Mouse (Mus musculus) mammary gland, adult 2 months (tissue): ENCODE measurements around the gene Ccdc153. TPM values are rescaled to one million over a fixed set of nuclear protein-coding genes. Genes with fewer than 3 reads are reported as not detected.

Source experiments
- polyA plus RNA-seq: library from polyadenylated mRNA; depleted of rRNA; stranded (reverse); fragments of >200 nt; gene quantifications from 2 replicates; pipeline ENCODE4 v1.2.3, GENCODE M21; 2012; ENCODE audit warnings: low replicate concordance; rRNA removed

Ccdc153 gene
- not detected in 2 replicates for polyA plus RNA-seq

DNA sequence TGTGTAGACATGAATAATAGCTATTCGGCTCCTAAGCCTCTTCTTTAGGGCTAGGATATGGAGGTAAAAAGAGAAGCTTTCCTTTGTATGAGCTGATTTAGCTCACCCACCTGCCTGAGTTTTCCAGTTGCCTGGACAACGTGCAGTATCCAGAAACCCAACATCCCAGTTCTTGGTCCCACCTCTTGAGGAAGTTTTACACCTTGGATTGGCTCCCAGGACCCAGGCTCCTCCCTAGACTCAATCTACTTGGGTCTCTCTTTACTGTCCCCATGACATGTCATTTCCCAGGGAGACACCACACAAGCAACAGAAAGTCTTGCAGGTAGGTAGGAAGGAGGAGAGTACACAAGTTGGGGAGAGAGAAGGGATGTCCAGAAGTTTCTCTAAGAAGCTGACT, at the start of gene Ccdc153:
Gene Ccdc153, plus strand, starts transcription at position 278 of the 400 bp plus-strand sequence.

DNA sequence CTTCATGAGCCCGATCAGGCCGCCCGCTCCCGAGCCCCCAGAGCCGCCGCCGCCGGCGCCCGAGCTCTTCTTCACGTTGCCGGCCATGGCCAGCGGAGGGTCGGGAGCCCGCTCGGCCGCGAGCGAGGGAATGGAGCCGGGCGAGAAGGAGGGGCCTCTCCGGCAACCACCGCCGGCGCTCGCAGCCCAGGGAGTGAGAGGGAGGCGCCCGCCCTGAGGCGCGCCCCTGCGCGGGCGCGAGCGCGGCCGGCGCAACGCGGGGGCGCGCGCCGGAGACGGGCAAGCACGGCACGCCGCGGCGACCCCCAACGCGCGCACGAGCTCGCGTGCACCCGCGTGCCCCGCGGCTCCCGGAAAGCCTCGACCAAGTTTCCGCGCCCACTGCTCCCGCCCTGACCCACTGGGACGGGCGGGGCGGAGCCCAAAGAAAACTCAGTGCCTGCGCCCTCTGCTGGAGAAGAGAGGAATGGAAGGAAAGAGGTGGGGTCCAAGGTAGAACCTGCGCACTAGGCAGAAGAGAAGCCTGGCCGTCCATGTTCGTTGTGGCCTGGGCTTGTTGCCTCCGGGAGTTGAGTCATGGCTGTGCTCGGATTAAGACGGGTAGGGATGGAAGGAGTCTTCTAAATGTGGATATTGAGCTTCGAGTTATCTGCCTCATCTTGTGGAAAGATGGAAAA, 6.5 kb upstream of the Ccdc153 start, which contains the start of gene Cbl:
Gene Cbl, minus strand, starts transcription at position 248 of the 677 bp plus-strand sequence.

GRCm38 (mm10) chr9:44251314-44251713, 10.8 kb downstream of the Ccdc153 start, which contains the start of gene Pdzd3:
Gene Pdzd3, minus strand, starts transcription at chr9:44251471.

DNA sequence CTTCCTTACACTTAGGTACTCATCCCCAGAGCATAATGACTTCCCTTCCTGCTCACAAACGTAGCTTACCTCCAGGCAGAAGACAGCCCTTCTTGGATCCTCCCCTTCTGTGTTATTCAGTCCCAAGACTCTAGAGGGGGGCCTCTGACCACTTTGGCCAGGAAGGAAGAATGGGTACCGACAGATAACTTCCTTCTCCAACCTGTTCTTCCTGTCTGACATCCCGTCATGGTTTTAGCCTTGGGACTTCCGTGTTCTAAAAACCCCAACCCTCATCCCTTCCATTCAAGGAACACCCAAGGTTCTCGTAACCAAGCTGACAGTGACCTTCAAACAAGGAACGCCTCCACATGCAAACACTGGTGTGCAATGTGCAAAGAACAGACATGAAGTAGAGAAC, 28.0 kb downstream of the Ccdc153 start, which contains the start of gene Nlrx1:
Gene Nlrx1, minus strand, starts transcription at position 168 of the 400 bp plus-strand sequence.

DNA sequence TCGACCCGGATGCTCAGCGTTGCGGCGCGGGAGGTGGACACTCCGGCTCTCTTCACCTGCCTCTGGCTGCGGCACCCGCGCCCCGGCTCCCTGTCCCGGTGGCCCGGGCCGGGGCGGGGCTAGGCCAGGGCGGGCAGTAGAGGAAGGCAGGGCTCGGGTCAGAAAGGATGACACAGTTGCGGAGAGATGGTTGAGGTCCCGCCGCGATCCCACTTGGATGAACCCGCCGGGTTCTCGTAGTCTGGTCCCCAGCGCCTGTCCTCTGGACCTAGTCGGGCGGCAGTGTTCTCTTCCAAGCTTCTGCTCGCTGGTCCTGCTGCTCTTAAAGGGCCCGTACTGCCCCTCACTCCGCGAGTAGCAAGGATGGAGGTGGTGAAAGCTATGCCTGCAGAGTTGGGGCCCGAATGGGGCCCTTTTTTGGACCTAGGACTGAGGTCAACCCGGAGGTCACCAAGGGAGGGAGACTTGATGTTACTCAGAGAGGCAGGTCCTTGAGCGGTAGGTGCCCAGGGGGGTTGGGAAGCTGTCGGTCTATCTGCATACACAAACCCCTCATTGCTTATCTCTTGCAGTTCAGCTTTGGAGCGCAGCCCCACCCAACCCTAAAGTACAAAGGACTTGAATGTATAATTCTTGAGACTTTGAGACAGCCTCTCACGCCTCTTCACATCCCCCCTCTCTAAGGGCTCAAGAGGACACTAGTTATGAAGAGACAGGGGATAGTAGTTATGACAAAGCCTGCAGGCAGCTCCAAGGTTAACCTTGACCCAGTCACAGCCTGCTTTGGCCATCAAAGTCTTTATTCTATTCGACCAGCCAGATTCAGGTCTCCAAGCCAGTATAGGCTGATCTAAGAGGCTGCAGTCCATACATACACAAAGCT, 47.8 kb downstream of the Ccdc153 start, which contains the start of gene Abcg4:
Gene Abcg4, minus strand, starts transcription at position 540 of the 883 bp plus-strand sequence.

Other genes with a start within 250 kb of the Ccdc153 start
- gene Thy1, start 197.3 kb upstream of the Ccdc153 start, polyA plus RNA-seq, result 359 and 388 TPM in 2 replicates
- 7.0 and 24.7 TPM in 2 replicates for gene Usp2, start 173.7 kb upstream of the Ccdc153 start, polyA plus RNA-seq
- 0.14 TPM in 1 of 2 replicates, not detected in the other for gene Mfrp, start 138.9 kb upstream of the Ccdc153 start, polyA plus RNA-seq
- 24.0 and 37.0 TPM in 2 replicates for gene C1qtnf5, start 133.4 kb upstream of the Ccdc153 start, polyA plus RNA-seq
- 0.11 and 0.96 TPM in 2 replicates for gene Gm49380, start 127.2 kb upstream of the Ccdc153 start, polyA plus RNA-seq
- gene Rnf26, start 127.2 kb upstream of the Ccdc153 start, polyA plus RNA-seq, result 28.7 and 45.0 TPM in 2 replicates
- gene Mcam, start 106.2 kb upstream of the Ccdc153 start, polyA plus RNA-seq, result 88.8 and 131 TPM in 2 replicates
- 16.5 and 18.5 TPM in 2 replicates for gene Cbl, start 6.6 kb upstream of the Ccdc153 start, polyA plus RNA-seq
- gene Pdzd3, start 10.8 kb downstream of the Ccdc153 start, polyA plus RNA-seq, result 0.18 and 0.29 TPM in 2 replicates
- 23.6 and 24.3 TPM in 2 replicates for gene Nlrx1, start 27.9 kb downstream of the Ccdc153 start, polyA plus RNA-seq
- gene Abcg4, start 47.9 kb downstream of the Ccdc153 start, polyA plus RNA-seq, result 4.3 and 5.5 TPM in 2 replicates
- 25.9 and 36.6 TPM in 2 replicates for gene Hinfp, start 65.0 kb downstream of the Ccdc153 start, polyA plus RNA-seq
- 59.1 and 101 TPM in 2 replicates for gene C2cd2l, start 79.6 kb downstream of the Ccdc153 start, polyA plus RNA-seq
- 54.1 and 77.4 TPM in 2 replicates for gene Dpagt1, start 85.3 kb downstream of the Ccdc153 start, polyA plus RNA-seq
- 39.0 and 130 TPM in 2 replicates for gene H2afx, start 94.0 kb downstream of the Ccdc153 start, polyA plus RNA-seq
- gene Hmbs, start 103.6 kb downstream of the Ccdc153 start, polyA plus RNA-seq, result 41.3 and 52.7 TPM in 2 replicates
- 26.4 and 29.7 TPM in 2 replicates for gene Vps11, start 121.0 kb downstream of the Ccdc153 start, polyA plus RNA-seq
- 31.4 and 39.4 TPM in 2 replicates for gene Hyou1, start 138.8 kb downstream of the Ccdc153 start, polyA plus RNA-seq
- 34.7 and 86.3 TPM in 2 replicates for gene Slc37a4, start 156.2 kb downstream of the Ccdc153 start, polyA plus RNA-seq
- 108 and 225 TPM in 2 replicates for gene Rps25, start 166.5 kb downstream of the Ccdc153 start, polyA plus RNA-seq
- gene Trappc4, start 166.9 kb downstream of the Ccdc153 start, polyA plus RNA-seq, result 51.8 and 55.7 TPM in 2 replicates
- 33.4 and 39.0 TPM in 2 replicates for gene Ccdc84, start 177.9 kb downstream of the Ccdc153 start, polyA plus RNA-seq
- 0.22 TPM in 1 of 2 replicates, not detected in the other for gene Foxr1, start 200.5 kb downstream of the Ccdc153 start, polyA plus RNA-seq
- 20.9 and 24.8 TPM in 2 replicates for gene Upk2, start 214.3 kb downstream of the Ccdc153 start, polyA plus RNA-seq
- 47.0 and 115 TPM in 2 replicates for gene Bcl9l, start 242.1 kb downstream of the Ccdc153 start, polyA plus RNA-seq